Mouse (Mus musculus) heart, adult 11 months (tissue): ENCODE results near the gene Atg7.

ENCODE experiments used
- DNase-seq: peaks from one replicate; pipeline ENCODE4 v3.0.0; 2022

The Atg7 gene

DNA sequence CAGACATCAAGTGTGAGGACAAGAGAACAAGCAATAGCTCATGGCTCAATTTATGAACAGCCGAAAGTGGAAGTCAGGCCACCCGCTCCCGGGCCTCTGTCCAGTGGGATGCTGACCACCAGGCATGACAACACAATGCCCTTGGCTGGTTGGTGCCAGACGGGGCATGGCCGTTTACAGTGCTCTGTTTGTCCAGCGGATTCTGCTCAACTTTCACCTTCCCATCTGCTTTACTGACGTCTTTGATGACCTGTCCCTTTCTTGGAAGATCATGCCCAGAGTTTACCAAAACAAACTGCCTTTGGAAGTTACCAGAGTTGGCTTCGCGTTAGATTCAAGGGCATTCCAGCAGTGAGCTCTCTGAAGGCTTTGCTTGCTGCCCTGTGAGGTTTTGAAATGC, 93.5 kb downstream of the Atg7 start:
- DNase-seq: peak; percentile 84

GRCm38 (mm10) chr6:114737181-114737580, 94.3 kb downstream of the Atg7 start:
- peak; percentile 79 for DNase-seq

- peak; percentile 80 for DNase-seq
Observed at GRCm38 (mm10) chr6:114737931-114738759, 95.2 kb downstream of the Atg7 start.

DNA sequence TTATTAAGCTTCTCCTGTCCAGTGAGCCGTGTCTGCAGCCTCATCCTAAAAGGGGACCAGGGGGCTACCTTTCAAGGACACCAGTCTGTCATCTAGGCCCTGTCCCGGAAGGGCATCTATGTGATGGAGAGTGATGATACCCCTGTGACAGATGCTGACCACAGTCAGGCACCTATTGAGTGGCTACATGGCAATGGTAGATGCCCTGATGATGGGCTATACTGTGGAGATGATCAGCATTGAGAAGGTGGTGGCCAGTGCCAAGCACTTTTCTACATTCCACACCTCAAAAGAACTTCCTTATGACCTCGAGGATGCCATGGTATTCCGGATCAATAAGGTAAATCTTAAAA, 95.8 kb downstream of the Atg7 start:
- DNase-seq: no peak

DNA sequence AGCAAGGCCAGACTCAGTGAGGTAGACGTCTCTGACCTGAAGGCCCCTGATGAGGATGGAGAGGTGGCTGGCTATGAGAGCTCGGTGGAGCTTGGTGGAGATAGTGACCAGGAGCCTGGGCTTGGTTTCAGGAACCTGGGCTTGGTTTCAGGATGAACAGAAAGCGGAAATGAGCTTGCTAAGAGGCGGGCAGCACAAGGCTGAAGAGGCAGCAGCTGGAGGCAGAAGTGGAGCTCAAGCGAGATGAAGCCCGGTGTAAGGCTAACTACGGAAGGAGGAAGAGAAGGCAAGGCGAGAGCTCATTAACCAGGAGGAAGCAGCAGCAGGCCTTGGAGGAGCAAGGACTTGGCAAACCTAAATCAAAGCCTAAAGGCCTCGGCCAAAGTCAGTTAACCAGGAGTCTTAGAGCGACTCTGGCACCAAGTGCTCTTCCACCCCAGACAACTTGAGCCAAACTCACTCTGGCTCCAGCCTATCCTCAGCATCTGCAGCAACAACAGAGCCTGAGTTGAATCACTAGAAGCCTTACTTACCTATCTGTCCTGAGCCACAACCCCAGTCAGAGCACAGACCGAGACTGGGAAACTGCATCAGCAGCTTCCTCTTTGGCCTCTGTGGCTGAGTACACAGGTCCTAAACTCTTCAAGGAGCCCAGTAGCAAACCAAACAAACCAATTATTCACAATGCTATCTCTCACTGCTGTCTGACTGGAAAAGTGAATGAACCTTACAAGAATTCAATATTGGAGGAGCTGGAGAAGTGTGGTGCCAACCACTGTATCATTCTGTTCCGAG, 99.5 kb downstream of the Atg7 start:
- DNase-seq: peak; percentile 92

DNA sequence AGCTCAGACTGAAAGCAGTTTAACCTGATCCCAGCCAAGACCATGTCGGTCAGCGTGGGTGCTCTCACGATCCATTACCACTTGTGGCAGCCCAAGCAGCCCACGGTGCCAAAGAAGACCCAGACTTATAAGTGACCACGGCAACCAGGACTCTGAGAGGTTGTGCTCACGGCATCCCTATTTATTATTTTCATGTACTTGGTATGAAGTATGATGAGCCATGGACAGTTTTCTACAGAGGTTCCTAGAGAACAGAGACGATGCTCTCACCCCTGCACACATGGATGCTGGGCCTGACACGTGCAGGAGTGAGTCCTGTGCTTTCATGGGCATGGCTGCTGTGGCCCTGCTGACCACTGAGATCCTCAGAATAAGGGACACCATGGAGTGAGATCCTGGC, 100.2 kb downstream of the Atg7 start:
- DNase-seq: peak; percentile 71

- DNase-seq: peak; percentile 74
Observed at GRCm38 (mm10) chr6:114743845-114744244, 100.9 kb downstream of the Atg7 start.

- peak; percentile 83 for DNase-seq
Observed at GRCm38 (mm10) chr6:114746439-114746974, 103.6 kb downstream of the Atg7 start.

DNA sequence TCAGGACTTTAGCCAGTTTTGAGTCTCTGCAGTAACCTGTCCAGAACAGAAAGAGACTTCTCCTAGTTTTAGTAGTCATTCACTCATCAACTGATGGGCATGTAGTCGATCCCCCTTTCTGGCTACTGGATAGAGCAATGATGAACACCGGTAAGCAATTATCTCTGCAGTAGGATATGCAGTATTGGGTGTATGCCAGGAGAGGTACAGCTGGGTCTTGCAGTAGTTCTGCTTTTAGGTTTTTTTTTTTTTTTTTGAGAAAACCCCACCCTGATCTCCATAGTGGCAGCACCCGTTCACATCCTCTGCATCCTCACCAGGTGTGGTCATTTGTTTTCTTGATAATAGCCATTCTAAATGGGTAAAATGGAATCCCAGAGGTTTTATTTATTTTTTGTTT, 105.5 kb downstream of the Atg7 start:
- no peak for DNase-seq

DNA sequence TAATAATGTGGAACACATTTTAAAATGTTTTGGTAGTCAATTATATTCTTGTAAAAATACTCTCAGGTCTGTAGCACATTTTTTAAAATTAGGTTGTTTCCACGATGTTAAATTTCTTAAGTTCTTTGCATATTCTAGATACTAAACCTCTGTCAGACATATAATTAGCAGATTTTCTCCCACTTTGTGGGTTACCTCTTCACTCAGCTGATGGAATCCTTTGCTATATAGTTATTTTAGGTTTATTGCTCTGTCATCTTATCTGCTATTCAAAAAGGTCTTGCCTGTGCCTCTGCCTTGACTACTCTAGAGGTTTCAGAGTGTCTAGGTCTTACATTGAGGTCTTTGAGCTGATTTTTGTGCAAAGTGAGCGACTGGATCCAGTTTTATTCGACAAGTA, 106.0 kb downstream of the Atg7 start:
- no peak for DNase-seq

DNA sequence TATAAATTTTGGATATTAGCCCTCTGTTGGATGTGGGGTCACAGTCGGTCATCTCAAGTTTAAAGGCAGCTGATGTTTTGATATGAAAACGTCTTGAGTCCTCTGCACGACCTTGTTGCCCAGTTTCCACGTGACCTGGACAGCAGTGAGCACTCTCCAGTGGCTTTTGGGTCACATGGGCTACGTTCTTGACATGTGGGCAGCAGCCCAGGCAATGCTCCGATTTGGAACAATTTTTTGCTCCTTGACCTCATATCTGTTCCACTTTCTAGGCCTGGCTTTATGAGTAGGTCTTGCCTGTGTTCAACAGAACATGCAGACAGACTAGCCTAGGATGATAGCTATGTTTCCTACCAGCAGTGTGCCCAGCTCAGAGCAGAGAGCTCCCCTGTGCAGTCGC, 115.9 kb downstream of the Atg7 start:
- DNase-seq: peak; percentile 85

GRCm38 (mm10) chr6:114766314-114766713, 123.4 kb downstream of the Atg7 start:
- DNase-seq: peak; percentile 81

GRCm38 (mm10) chr6:114767710-114768109, 124.8 kb downstream of the Atg7 start:
- DNase-seq: no peak

DNA sequence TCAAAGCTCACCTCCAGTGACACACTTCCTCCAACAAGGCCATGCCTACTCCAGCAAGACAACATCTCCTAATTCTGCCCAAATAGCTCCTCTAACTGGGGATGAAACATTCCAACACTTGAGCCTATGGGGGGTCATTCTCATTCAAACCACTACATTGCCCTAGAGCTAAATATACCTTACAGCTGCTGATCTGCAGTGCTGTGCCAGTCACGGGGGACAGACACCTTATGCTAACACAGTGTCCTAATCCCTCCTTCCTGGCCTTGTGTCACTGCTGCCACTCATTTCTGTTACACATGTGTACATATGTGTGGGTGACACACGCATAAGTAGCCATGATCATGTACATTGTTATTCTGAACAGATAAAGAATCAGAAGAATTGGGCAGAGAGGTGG, 127.4 kb downstream of the Atg7 start:
- DNase-seq: no peak

DNA sequence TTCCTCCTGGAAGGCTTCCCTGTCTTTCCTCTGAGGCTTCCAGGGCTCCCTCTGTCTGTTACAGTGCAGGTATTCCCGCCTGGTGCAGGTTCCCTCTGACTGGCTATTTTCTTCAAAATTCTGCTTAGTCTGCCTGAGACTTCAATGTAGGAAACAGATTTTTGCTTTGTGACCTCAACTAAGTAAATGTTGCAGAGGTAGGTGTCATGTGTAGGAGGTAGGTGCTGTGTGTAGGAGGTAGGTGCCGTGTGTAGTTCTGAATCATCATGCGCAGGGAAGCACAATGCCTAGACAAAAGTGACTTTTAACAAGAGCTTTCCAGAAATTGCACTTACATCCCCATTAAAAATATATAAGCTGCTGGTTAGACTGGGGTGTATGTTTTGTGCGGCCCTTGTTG, 128.6 kb downstream of the Atg7 start:
- DNase-seq: no peak

DNA sequence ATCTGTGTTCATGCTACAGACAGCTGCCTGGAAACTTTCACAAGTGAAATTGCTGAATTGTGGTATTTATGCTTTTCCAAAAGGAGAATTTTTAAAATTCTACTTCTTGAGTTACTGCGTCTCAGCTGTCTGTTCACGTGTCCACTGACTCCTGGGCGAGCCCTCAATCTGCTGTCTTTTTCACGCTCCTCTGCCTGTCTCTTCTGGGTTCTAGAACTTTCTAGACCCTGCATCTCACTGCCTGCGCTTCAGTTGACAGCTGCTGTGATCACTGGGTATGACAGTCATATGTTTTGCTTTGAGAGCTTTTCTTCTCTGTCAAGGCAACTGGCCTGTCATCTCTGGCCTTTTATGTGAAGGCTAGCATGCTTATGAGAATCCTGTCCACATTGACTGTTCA, 132.3 kb downstream of the Atg7 start:
- DNase-seq: no peak

GRCm38 (mm10) chr6:114777872-114778271, 135.0 kb downstream of the Atg7 start:
- DNase-seq: no peak

DNA sequence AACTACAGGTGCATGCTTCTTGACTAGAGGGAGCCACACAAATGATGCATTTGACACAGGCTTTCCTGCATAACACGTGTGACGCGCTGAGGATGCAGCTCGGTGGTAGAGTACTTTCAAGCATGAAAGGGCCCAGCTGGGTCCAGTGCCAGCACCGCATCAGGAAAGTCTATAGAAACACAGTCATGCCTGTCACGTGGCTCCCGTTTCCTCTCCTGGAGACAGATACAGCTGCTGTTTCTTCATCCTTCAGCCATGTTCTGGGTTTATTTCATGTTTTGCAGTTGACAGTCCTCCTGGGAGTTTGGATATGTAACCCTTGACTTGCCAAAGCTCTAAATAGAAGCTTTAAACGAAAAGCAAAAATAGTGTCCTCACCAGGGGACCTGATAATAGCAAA, 135.8 kb downstream of the Atg7 start:
- no peak for DNase-seq

- DNase-seq: no peak
Observed at GRCm38 (mm10) chr6:114780583-114780982, 137.7 kb downstream of the Atg7 start.

DNA sequence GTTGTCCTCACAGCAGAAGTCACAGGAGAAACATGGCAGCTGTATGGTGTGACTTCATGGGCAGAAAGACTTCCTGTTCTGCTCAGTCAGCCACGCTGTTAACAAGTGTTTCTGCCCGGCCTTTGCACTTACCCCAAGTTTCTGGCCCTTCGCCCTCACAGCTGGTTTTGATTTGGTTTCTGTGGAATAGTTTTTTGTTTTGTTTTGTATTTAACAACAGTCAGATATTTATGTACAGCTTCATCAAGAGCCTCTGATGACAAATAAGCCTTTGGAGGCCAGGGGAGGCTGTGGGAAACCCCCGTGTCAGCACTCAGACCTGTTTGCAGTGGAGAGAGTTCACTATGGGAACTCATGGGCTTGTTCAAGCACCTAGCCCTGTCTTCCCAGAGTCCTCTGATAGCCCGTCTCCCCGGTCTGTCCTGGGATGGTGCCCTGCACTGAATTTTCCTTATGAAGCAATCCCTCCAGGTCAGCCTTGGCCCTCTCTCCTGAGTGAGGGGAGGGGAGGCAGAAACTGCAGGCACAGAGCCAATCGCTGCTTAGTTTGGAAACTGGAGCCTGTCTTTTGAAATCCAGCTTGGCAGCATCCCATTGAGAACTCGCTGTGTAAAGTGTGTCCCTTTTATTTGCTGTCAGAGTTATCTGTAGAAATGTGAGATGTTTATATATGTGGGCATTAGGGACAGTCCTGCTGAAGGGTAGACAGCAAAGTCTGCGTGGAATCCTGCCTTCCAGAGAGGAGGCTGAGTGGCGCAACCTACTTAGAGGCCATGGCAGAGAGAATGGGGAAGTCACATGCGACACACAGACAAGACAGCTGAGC, 138.7 kb downstream of the Atg7 start:
- DNase-seq: peak; percentile 98

DNA sequence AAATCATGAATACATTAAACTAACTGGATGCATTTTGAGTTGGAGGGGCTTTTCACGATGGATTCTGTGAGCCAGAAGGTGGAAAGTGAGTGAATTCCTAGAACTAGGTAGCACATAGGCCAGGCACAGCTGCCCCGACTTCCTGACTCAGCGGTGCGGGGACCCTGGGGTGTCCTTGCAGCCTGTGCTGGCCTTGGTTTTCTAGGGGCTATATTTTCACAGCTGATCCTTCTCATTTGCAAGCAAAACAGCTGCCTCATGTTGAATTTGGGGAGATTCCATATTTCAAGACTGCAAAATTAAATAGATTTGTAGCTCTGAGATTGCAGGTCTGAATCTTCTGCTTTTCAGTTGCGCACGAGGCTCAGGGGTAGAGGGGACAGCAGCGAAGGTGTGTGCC, 139.6 kb downstream of the Atg7 start:
- no peak for DNase-seq

DNA sequence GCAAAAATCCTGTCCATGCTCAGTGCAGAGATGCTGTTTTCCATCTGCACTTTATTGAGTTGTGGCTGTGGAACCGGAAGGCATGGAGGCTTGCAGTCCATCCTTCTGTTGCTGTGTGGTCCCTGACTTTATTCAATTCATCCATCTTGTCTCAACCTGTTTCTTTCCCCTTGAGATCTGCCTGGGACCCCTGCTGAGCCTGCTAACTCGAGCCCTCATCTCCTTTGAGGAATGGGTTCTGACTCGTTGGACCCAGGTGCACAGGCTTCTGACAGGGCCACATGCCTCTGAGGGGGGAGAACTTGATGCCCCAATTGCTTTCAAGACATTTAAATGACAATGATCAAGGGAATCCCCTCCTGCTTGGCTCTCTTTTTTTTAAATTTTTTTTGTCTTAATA, 143.6 kb downstream of the Atg7 start:
- DNase-seq: no peak

DNA sequence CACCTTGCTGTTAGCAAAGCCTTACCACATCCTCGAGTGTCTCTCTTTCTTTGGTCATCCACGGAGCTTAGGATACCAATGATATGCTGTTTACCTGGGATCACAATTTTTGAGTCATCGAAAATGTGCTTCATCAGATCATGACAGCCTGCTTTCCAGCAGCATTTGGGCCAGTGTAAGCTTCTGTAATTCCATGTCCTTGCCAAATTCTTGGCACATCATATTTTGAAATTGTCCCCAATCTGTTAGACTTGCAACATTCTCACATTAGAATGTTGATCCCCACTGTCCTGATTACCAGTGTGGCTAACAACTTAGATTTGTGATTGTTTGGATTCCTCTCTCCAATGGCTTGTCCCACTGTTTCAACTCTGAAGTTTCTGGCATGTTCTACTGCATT, 144.7 kb downstream of the Atg7 start:
- DNase-seq: no peak
